Mouse (Mus musculus): ENCODE measurements around the gene Arid3b. TPM values are rescaled to one million over a fixed set of nuclear protein-coding genes. Genes with fewer than 3 reads are reported as not detected.

Arid3b gene
- polyA plus RNA-seq (2014; fragmentation: Illumina TruSeq; extraction: RNeasy Lipid Tissue Mini Kit (QIAGEN cat#74804); ENCODE audit: low read depth, low replicate concordance), result 0.50 TPM

GRCm38 (mm10) chr9:57836581-57837170 is at the start of gene Arid3b:
Gene Arid3b (minus strand): TSS chr9:57836793.

DNA sequence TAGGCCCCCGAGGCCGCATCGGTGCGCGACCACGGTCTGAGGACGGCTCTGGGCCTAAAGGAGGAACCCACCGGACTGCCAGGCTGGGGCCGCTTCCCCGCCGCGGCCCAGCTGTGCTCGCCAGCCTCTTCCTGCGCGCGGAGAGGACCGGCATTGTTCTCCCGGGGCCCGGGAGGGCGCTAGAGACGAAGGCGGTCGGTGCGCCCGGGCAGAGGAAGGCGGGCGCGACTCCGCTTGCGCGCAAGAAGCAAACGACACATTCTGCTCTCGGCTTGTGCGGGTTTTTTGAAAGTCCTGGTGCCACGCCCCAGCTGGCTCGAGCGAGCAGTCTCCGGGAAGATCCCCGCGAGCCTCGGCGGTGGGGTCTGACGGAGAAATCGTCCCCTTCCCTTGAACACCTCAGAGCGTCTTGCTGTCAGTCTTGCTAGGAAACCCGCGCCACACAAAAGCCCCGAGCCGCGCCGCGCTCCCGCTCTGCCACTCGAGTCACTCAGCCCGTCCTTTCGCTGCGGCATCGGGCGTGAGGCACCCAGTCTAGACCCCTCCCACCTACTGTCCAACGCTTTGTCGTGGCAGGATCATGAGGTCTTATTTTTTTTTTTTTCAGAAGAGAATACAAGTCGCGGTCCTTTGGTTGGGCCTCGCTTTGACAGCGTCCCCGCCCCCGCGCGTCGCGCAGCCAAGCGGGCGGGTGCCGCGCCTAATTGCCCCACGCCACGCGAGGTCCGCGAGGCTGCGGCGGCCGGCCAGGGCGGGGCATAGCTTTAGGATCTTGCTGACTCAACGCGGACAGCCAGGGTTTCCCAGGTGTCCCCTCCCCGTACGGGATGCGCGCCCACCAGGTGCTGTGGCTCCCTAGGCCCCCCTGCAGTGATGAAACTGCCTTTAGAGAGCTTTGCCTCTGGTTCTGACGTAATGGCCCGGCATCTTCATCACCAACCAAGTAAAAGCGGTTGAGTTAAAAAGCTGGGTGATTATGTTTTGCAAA is 70.9 kb downstream of the Arid3b start, which contains the start of gene Clk3:
Clk3 (minus strand) TSS at position 497 of the 988 bp plus-strand sequence.

Other genes starting within 250 kb of the Arid3b start
- gene Ulk3, start 247.3 kb downstream of the Arid3b start, polyA plus RNA-seq (2014; fragmentation: Illumina TruSeq; extraction: RNeasy Lipid Tissue Mini Kit (QIAGEN cat#74804); ENCODE audit: low read depth, low replicate concordance), result 2.8 TPM
- gene Cplx3, start 230.5 kb downstream of the Arid3b start, polyA plus RNA-seq (2014; fragmentation: Illumina TruSeq; extraction: RNeasy Lipid Tissue Mini Kit (QIAGEN cat#74804); ENCODE audit: low read depth, low replicate concordance), result not detected
- gene Lman1l, start 216.0 kb downstream of the Arid3b start, polyA plus RNA-seq (2014; fragmentation: Illumina TruSeq; extraction: RNeasy Lipid Tissue Mini Kit (QIAGEN cat#74804); ENCODE audit: low read depth, low replicate concordance), result not detected
- gene Csk, start 183.2 kb downstream of the Arid3b start, polyA plus RNA-seq (2014; fragmentation: Illumina TruSeq; extraction: RNeasy Lipid Tissue Mini Kit (QIAGEN cat#74804); ENCODE audit: low read depth, low replicate concordance), result 4.0 TPM
- gene Cyp1a2, start 153.1 kb downstream of the Arid3b start, polyA plus RNA-seq (2014; fragmentation: Illumina TruSeq; extraction: RNeasy Lipid Tissue Mini Kit (QIAGEN cat#74804); ENCODE audit: low read depth, low replicate concordance), result 231 TPM
- gene Cyp1a1, start 148.9 kb downstream of the Arid3b start, polyA plus RNA-seq (2014; fragmentation: Illumina TruSeq; extraction: RNeasy Lipid Tissue Mini Kit (QIAGEN cat#74804); ENCODE audit: low read depth, low replicate concordance), result 0.74 TPM
- 2.6 TPM for gene Edc3, start 128.3 kb downstream of the Arid3b start, polyA plus RNA-seq (2014; fragmentation: Illumina TruSeq; extraction: RNeasy Lipid Tissue Mini Kit (QIAGEN cat#74804); ENCODE audit: low read depth, low replicate concordance)
- 24.1 TPM for gene Clk3, start 70.9 kb downstream of the Arid3b start, polyA plus RNA-seq (2014; fragmentation: Illumina TruSeq; extraction: RNeasy Lipid Tissue Mini Kit (QIAGEN cat#74804); ENCODE audit: low read depth, low replicate concordance)
- gene Ubl7, start 74.2 kb upstream of the Arid3b start, polyA plus RNA-seq (2014; fragmentation: Illumina TruSeq; extraction: RNeasy Lipid Tissue Mini Kit (QIAGEN cat#74804); ENCODE audit: low read depth, low replicate concordance), result 41.6 TPM
- not detected for gene Sema7a, start 103.3 kb upstream of the Arid3b start, polyA plus RNA-seq (2014; fragmentation: Illumina TruSeq; extraction: RNeasy Lipid Tissue Mini Kit (QIAGEN cat#74804); ENCODE audit: low read depth, low replicate concordance)
- gene Cyp11a1, start 169.6 kb upstream of the Arid3b start, polyA plus RNA-seq (2014; fragmentation: Illumina TruSeq; extraction: RNeasy Lipid Tissue Mini Kit (QIAGEN cat#74804); ENCODE audit: low read depth, low replicate concordance), result not detected
- not detected for gene Stra6, start 227.0 kb upstream of the Arid3b start, polyA plus RNA-seq (2014; fragmentation: Illumina TruSeq; extraction: RNeasy Lipid Tissue Mini Kit (QIAGEN cat#74804); ENCODE audit: low read depth, low replicate concordance)

All from liver, adult 10 weeks (tissue).